Comparison of ENCODE assay signal across 10 mouse cellular contexts in genomic region chr8:89663859-89664258, GRCm38 (mm10).
DNase-seq lines count a peak whose midpoint lies in the region; ATAC-seq and TF ChIP-seq lines count a peak whose summit lies in the region.
"Had no signal": no experiment of that assay in that cellular context is flagged by ENCODE, and none has a peak within 500 bp of the region (broad histone marks: within the 10 kb centered on the region; RNA-seq: fewer than 3 reads in every experiment).

No protein-coding gene starts in this region.

- H3K36me3 ChIP-seq in kidney, adult 2 months (ENCODE audit: control insufficient read depth, insufficient read depth, low read length) = no peaks in the 10 kb centered on the region
- H3K36me3 ChIP-seq in midbrain, embryonic 11.5 days (ENCODE audit: control insufficient read depth, insufficient read depth, low read length) = no peaks in the 10 kb centered on the region
- H3K36me3 ChIP-seq in midbrain, embryonic 14.5 days (ENCODE audit: control insufficient read depth, insufficient read depth, low read length) = no peaks in the 10 kb centered on the region
- H3K36me3 ChIP-seq: neural tube, embryonic 12.5 days had no signal

- no peak for ATAC-seq in midbrain, embryonic 11.5 days (ENCODE audit: low FRiP score)
- no peak for ATAC-seq in midbrain, embryonic 14.5 days (ENCODE audit: low FRiP score, low TSS enrichment)

- no peak overlapping the region for H3K27ac ChIP-seq in kidney, adult 2 months (ENCODE audit: insufficient read depth, low read depth, low read length)
- H3K27ac ChIP-seq in midbrain, embryonic 11.5 days (ENCODE audit: low read depth, low read length) = no peak overlapping the region
- no peak overlapping the region for H3K27ac ChIP-seq in midbrain, embryonic 14.5 days (replicated peaks; ENCODE audit: low read depth, low read length)
- H3K27ac ChIP-seq: neural tube, embryonic 12.5 days had no signal

- intact Hi-C loops in heart, postnatal 36 days (cut with DNase I) = no loop called here

- DNase-seq in kidney, adult 2 months = peak; percentile 41
- DNase-seq in kidney, adult 9 months = no peak
- peak; percentile 3 for DNase-seq in c-Kit-positive CD71-positive TER-119-positive erythroid progenitor cells, embryonic 14.5 days (ENCODE audit: low spot score)
- peak; percentile 2 to 8 for DNase-seq in heart, postnatal 36 days
- DNase-seq in lung, postnatal 10 days = peak; percentile 30
- no peak for DNase-seq in frontal cortex, postnatal 36 days (ENCODE audit: low spot score in 2 of 2)
- no peak for DNase-seq in midbrain, embryonic 11.5 days (ENCODE audit: low spot score, missing footprints)
- no peak for DNase-seq in midbrain, embryonic 14.5 days
- DNase-seq: layer of hippocampus, postnatal 36 days had no signal

- no peak overlapping the region for H3K4me3 ChIP-seq in kidney, adult 2 months (ENCODE audit: insufficient read depth, low read depth, low read length)
- no peak overlapping the region for H3K4me3 ChIP-seq in midbrain, embryonic 11.5 days (ENCODE audit: low read depth, low read length)
- H3K4me3 ChIP-seq in midbrain, embryonic 14.5 days (replicated peaks; ENCODE audit: low read depth, low read length) = no peak overlapping the region
- H3K4me3 ChIP-seq: neural tube, embryonic 12.5 days had no signal

- no peaks in the 10 kb centered on the region for H3K9me3 ChIP-seq in midbrain, embryonic 11.5 days (ENCODE audit: control insufficient read depth, low read length)
- H3K9me3 ChIP-seq in midbrain, embryonic 14.5 days (ENCODE audit: control insufficient read depth, low read length) = no peaks in the 10 kb centered on the region
- H3K9me3 ChIP-seq: neural tube, embryonic 12.5 days had no signal

- H3K4me2 ChIP-seq in midbrain, embryonic 11.5 days = no peak overlapping the region
- no peak overlapping the region for H3K4me2 ChIP-seq in midbrain, embryonic 14.5 days (ENCODE audit: low read length)
- H3K4me2 ChIP-seq: neural tube, embryonic 12.5 days had no signal

- no peak for TF ChIP-seq POLR2A in kidney, adult 2 months (IDR thresholded peaks at IDR 0.05; ENCODE audit: low read depth, low read length)

- H3K9ac ChIP-seq in midbrain, embryonic 11.5 days (ENCODE audit: low read length) = no peak overlapping the region
- no peak overlapping the region for H3K9ac ChIP-seq in midbrain, embryonic 14.5 days (replicated peaks; ENCODE audit: low read length)
- H3K9ac ChIP-seq: neural tube, embryonic 12.5 days had no signal

- no peaks in the 10 kb centered on the region for H3K27me3 ChIP-seq in kidney, adult 2 months (replicated peaks; ENCODE audit: control insufficient read depth, insufficient read depth, low read length)
- no peaks in the 10 kb centered on the region for H3K27me3 ChIP-seq in midbrain, embryonic 11.5 days (ENCODE audit: control insufficient read depth, insufficient read depth, low read length)
- no peaks in the 10 kb centered on the region for H3K27me3 ChIP-seq in midbrain, embryonic 14.5 days (ENCODE audit: control insufficient read depth, insufficient read depth, low read length)
- H3K27me3 ChIP-seq: neural tube, embryonic 12.5 days had no signal

- H3K4me1 ChIP-seq in kidney, adult 2 months (ENCODE audit: control insufficient read depth, insufficient read depth, low read length) = no peaks in the 10 kb centered on the region
- no peaks in the 10 kb centered on the region for H3K4me1 ChIP-seq in midbrain, embryonic 11.5 days (ENCODE audit: control insufficient read depth, insufficient read depth, low read length)
- H3K4me1 ChIP-seq in midbrain, embryonic 14.5 days (ENCODE audit: control insufficient read depth, insufficient read depth, low read length) = no peaks in the 10 kb centered on the region

- 51% methylated on average over 10 of the region's 10 CpGs for WGBS in kidney, adult 2 months
- WGBS in midbrain, embryonic 11.5 days = 90% methylated on average over 10 of the region's 10 CpGs
- WGBS in midbrain, embryonic 14.5 days = 82% methylated on average over 10 of the region's 10 CpGs

- no peak for TF ChIP-seq CTCF in kidney, adult 2 months (conservative IDR thresholded peaks at IDR 0.05; ENCODE audit: insufficient read depth, insufficient read length, low read depth, low read length)

Comparison
In these comparisons a context has a peak if more than half of its experiments do, and no peak if none do; other contexts are left out.
1. DNase-seq: peak in kidney, adult 2 months (single experiment), c-Kit-positive CD71-positive TER-119-positive erythroid progenitor cells, embryonic 14.5 days (single experiment), heart, postnatal 36 days (2 of 2) and lung, postnatal 10 days (single experiment); none in kidney, adult 9 months (single experiment), frontal cortex, postnatal 36 days (0 of 2), midbrain, embryonic 11.5 days (single experiment) and midbrain, embryonic 14.5 days (single experiment).